Mouse (Mus musculus) forebrain, embryonic 10.5 days (tissue): ENCODE measurements around the gene Asrgl1. TPM values are rescaled to one million over a fixed set of nuclear protein-coding genes. Genes with fewer than 3 reads are reported as not detected.
"Not testable (repeated sequence)": the region's sequence is repeated elsewhere in the genome, so short reads cannot be mapped to it uniquely, and the experiment has no call there.

ENCODE experiments used
- DNase-seq: peaks from one replicate; pipeline ENCODE4 v3.0.0-alpha.2; 2017; ENCODE audit warnings: low spot score; ENCODE audit errors: extremely low spot score
- H3K27ac ChIP-seq: fragments of 300-500 bp; sonication (generic); 2 replicates; pipeline ENCODE4 v1.5.1; 2016; ENCODE audit warnings: mild to moderate bottlenecking
- H3K27me3 ChIP-seq: fragments of 300-500 bp; sonication (generic); 2 replicates; pipeline ENCODE4 v1.6.1; 2016; ENCODE audit warnings: mild to moderate bottlenecking; ENCODE audit not compliant: poor library complexity, severe bottlenecking
- H3K36me3 ChIP-seq: fragments of 300-500 bp; sonication (generic); replicated peaks from 2 replicates; pipeline ENCODE4 v1.6.1; 2016; ENCODE audit warnings: mild to moderate bottlenecking, moderate library complexity
- H3K4me1 ChIP-seq: fragments of 300-500 bp; sonication (generic); 2 replicates; pipeline ENCODE4 v1.6.1; 2016
- H3K4me3 ChIP-seq: fragments of 300-500 bp; sonication (generic); 2 replicates; pipeline ENCODE4 v1.5.1; 2016; ENCODE audit warnings: mild to moderate bottlenecking, moderate library complexity
- H3K9me3 ChIP-seq: fragments of 300-500 bp; sonication (generic); 2 replicates; pipeline ENCODE4 v1.6.1; 2016; ENCODE audit warnings: mild to moderate bottlenecking, moderate library complexity
- WGBS: fragments of 180-500 bp; shearing (Covaris S2); methylation state at CpG from one replicate; pipeline ENCODE4 v1.1.7; 2016; 5-methylcytosine and 5-hydroxymethylcytosine counted together
- polyA plus RNA-seq: library from polyadenylated mRNA; unstranded; fragments of >200 nt; fragmentation: Nextera tagmentation; extraction: Ambion mirVana; gene quantifications from 2 replicates; pipeline ENCODE4 v1.2.1, GENCODE M21; 2016

Asrgl1 gene
- 17.8 and 25.5 TPM in 2 replicates for polyA plus RNA-seq

DNA sequence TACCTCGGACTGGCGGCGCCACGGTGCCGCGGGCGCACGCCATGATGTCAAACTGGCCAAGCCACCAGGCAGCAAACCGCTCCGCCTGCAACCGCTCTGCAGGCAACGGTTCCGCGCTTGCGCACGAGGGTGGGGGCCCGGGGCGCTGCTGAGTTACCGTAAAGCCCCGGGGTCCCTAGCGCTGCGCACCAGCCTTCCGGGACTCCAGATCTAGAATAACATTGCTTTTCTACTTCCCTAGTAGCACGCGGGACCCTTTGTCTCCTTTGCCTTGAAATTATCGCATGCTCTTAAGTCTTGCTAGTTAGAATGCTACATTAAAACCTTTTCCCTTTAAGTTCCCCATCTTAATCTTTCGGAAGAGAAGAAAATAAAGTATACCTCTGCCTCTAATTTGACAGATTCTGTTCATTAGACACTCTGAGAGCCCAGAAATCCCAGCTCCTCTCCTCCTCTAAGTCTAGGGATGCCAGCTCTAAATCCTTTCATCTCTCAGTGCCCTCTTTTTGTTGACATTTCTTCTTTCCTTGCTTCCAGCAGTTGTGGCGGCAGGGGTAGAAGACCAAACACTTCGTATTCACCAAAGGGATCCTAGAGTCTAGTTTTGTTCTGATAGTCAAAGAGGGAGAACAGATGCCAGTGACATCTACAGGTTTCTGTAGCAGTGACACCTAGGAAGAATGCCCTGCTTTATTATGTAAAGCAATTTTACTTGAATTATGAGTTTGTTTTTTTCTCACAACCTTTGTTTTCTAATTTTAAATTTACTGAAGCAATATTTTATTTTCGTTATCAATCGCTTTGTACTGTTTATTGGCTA lies at the start of gene Asrgl1:
Gene Asrgl1 (minus strand): TSS at position 125 of the 820 bp plus-strand sequence.
- Histone ChIP-seq H3K27ac (peak within 1 kb of the TSS; percentile 88), H3K36me3 (peaks cover 5% of the 10 kb centered on the region), H3K27me3 (no peaks in the 10 kb centered on the region), H3K4me1 (peaks cover 25% of the 10 kb centered on the region), H3K9me3 (no peaks in the 10 kb centered on the region), H3K4me3 (peak within 1 kb of the TSS; percentile 80)
- WGBS: 12% methylated on average over 31 of the region's 31 CpGs
- peak; percentile 87 for DNase-seq

DNA sequence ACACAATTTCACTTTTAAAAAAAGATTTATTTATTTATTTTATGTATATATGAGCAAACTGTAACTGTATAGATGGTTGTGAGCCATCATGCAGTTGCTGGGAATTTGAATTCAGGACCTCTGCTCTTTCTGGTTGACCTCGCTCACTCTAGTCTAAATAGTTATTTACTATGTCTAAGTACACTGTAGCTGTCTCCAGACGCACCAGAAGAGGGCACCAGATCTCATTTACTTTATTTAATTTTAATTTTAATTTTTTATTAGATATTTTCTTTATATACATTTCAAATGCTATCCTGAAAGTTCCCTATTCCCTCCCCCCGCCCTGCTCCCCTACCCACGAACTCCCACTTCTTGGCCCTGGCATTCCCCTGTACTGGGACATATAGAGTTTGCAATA lies 10.8 kb upstream of the Asrgl1 start:
- Histone ChIP-seq H3K9me3 (no peaks in the 10 kb centered on the region), H3K27me3 (no peaks in the 10 kb centered on the region), H3K36me3 (no peaks in the 10 kb centered on the region), H3K4me3 (no peak overlapping the region), H3K27ac (no peak overlapping the region), H3K4me1 (peaks cover 17% of the 10 kb centered on the region)
- DNase-seq: no peak
- 76% methylated on average over 4 of the region's 4 CpGs for WGBS

DNA sequence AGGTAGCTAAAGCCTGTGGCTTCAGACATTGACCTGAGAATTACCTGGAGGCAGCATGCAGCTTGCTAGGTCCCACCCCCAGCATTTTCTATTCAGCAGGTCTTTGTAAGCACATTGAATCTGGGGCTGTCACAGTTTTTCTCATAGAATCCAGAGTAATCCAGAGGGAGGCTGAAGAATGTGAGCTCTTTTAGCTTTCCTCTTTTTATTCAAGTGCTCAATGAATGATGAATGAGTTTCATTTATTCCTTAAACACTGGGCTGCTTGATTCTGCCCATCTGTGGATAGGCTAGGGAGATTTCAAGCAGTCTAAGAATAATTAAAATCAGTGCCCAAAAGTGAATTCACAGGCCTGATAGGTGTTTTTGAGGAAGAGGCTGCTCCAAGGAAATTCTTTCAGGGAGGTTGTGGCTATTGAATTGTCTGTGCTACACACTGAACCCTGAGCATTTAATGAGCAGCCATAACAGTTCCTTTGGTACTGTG lies 8.2 kb upstream of the Asrgl1 start:
- H3K4me3 ChIP-seq: no peak overlapping the region
- H3K27ac ChIP-seq: peak overlapping the region; percentile 44
- no peak for DNase-seq
- H3K36me3 ChIP-seq: no peaks in the 10 kb centered on the region
- H3K9me3 ChIP-seq: no peaks in the 10 kb centered on the region
- H3K4me1 ChIP-seq: peaks cover 17% of the 10 kb centered on the region
- no peaks in the 10 kb centered on the region for H3K27me3 ChIP-seq

DNA sequence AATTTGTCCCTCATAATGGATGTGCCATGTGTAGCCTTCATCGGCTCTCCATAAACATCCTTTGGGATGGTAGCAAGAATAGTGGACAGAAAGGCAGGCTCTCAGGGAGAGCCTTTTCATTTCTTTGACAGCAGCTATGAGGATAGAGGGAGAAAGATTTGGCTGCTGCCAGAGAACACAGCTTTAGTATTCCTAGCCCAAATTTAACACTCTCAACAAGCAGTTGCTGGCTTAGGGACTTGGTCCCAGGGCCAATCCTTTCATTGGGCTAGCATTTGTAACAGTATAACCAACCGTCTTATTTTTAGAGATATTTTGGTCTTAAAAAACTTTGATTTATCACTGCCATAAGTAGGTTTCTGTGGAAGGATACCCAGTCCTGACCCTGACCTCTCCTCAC lies 7.8 kb upstream of the Asrgl1 start:
- 85% methylated on average over 2 of the region's 2 CpGs for WGBS
- no peaks in the 10 kb centered on the region for H3K9me3 ChIP-seq
- no peaks in the 10 kb centered on the region for H3K36me3 ChIP-seq
- peaks cover 17% of the 10 kb centered on the region for H3K4me1 ChIP-seq
- no peak overlapping the region for H3K4me3 ChIP-seq
- H3K27me3 ChIP-seq: no peaks in the 10 kb centered on the region
- DNase-seq: no peak
- H3K27ac ChIP-seq: peak overlapping the region; percentile 44

DNA sequence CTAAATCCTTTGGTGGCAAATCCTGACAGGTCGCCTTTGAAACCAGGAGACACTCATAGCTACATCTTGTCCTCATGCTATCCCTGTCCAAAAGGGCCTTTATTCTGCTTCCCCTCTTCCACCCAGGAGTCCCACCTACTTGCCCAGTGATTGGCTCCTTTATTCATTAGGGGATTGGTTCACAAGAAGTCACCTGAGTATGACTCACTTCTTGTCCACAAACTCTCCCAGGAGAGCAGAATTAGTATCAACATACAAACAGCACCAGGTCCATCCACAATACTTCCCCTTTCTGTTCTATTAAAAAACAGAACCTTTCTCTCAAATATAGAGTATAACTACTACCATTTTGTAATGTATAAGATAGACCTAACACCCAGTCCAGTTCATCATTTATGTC lies 4.9 kb upstream of the Asrgl1 start:
- not testable (repeated sequence) for H3K4me3 ChIP-seq, DNase-seq, H3K9me3 ChIP-seq, H3K36me3 ChIP-seq, H3K27ac ChIP-seq, H3K27me3 ChIP-seq
- WGBS: 68% methylated on average over 1 of the region's 1 CpGs
- H3K4me1 ChIP-seq: peaks cover 23% of the 10 kb centered on the region

- Histone ChIP-seq H3K27me3 (no peaks in the 10 kb centered on the region), H3K4me3 (no peak overlapping the region), H3K36me3 (peaks cover 5% of the 10 kb centered on the region), H3K9me3 (no peaks in the 10 kb centered on the region), H3K27ac (no peak overlapping the region), H3K4me1 (peaks cover 25% of the 10 kb centered on the region)
- no peak for DNase-seq
- WGBS: 93% methylated on average over 1 of the region's 1 CpGs
Measured at GRCm38 (mm10) chr19:9137159-9137558, 1.7 kb upstream of the Asrgl1 start.

DNA sequence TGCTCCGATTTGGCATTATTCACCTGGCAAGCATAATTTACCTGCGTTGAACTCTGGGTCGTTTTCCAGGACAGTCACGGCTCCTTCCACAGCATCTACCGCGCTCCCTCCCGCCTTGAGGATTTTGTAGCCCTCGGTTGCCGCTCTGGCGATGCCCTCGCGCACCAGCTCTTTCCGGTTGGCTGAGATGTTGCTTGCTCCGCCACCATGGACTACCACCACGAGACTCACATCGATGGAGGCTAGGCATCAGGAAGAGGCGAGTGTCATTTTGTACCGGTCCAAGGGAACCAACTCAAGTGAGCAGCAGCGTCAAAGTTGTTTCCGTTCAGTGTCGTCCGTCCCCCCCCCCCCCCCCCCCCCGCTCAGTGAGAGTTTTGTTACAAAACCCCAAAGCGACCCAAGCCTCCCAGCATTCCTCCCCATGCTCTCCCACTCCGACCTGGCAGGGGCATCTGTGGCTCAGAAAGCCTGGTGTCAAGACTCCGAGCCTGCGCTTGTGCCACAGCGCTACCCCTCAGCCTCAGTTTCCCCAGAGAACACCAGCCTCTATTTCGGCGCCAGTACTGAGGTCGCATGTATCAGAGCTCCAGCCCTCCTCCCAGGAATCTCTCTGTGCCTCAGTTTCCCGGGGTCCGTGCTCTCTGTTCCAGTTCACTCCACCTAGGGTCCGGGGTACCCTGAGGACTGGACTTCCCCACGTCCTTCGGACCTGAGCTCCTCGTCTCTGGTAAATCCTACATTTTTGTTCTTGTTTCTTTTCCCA lies 507 bp downstream of the Asrgl1 start:
- peak; percentile 41 for DNase-seq
- Histone ChIP-seq H3K27me3 (no peaks in the 10 kb centered on the region), H3K27ac (peak overlapping the region; percentile 88), H3K36me3 (peaks cover 5% of the 10 kb centered on the region), H3K4me3 (peak overlapping the region; percentile 80), H3K9me3 (no peaks in the 10 kb centered on the region), H3K4me1 (peaks cover 25% of the 10 kb centered on the region)
- 2% methylated on average over 34 of the region's 37 CpGs for WGBS

GRCm38 (mm10) chr19:9129996-9130395 lies 5.4 kb downstream of the Asrgl1 start:
- Histone ChIP-seq H3K27me3 (no peaks in the 10 kb centered on the region), H3K9me3 (no peaks in the 10 kb centered on the region), H3K4me3 (no peak overlapping the region), H3K36me3 (peaks cover 24% of the 10 kb centered on the region), H3K4me1 (peaks cover 19% of the 10 kb centered on the region), H3K27ac (no peak overlapping the region)
- 90% methylated on average over 1 of the region's 1 CpGs for WGBS
- DNase-seq: no peak

DNA sequence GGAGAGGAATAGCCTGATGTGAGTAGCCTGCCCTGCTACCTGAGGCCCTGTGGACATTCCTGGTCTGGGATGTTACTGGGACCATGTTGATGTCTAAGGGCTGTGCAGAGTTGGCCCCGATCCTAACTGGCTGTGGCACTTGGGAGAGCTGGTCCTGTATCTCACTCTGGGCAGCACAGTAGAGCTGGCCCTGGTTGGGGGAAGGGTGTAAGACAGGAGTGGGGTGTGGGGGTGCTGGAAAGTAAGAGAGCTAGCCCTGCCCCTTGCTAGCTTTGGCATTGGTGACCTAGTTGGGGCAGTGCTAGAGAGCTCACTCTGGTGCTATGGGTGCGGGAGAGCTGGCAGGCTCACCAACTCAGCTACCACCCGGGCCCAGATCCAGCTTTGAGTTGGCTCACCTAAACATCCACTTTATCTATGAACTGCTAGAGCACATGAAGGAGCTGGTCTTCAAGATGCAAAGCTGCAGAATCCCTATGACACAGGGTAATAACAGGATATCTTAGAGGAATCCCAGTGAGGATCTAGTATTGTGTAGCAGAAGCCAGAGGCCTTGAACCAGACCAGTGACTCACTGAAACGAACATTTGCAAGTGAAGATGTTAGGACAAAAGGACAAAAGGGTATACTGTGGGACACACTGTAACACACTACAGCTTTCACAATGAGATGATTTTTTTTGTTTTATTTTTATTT lies 6.8 kb downstream of the Asrgl1 start:
- peak; percentile 10 for DNase-seq
- Histone ChIP-seq H3K4me1 (peaks cover 7% of the 10 kb centered on the region; the same call in 1 of the 2 replicates), H3K36me3 (peaks cover 24% of the 10 kb centered on the region), H3K4me3 (no peak overlapping the region), H3K27ac (no peak overlapping the region), H3K9me3 (peaks cover 3% of the 10 kb centered on the region; the same call in 1 of the 2 replicates), H3K27me3 (no peaks in the 10 kb centered on the region)
- 91% methylated on average over 4 of the region's 4 CpGs for WGBS

- H3K27ac ChIP-seq, H3K27me3 ChIP-seq, H3K4me3 ChIP-seq, H3K9me3 ChIP-seq, DNase-seq, H3K4me1 ChIP-seq: not testable (repeated sequence)
- WGBS: 94% methylated on average over 2 of the region's 2 CpGs
- peaks cover 16% of the 10 kb centered on the region for H3K36me3 ChIP-seq
Measured at GRCm38 (mm10) chr19:9123986-9124385, 11.4 kb downstream of the Asrgl1 start.

- Histone ChIP-seq H3K36me3 (peaks cover 10% of the 10 kb centered on the region), H3K4me1 (no peaks in the 10 kb centered on the region), H3K27ac (no peak overlapping the region), H3K27me3 (no peaks in the 10 kb centered on the region), H3K4me3 (no peak overlapping the region), H3K9me3 (peaks cover 3% of the 10 kb centered on the region; the same call in 1 of the 2 replicates)
- no peak for DNase-seq
- WGBS: 93% methylated on average over 1 of the region's 1 CpGs
Measured at GRCm38 (mm10) chr19:9122390-9122789, 13.0 kb downstream of the Asrgl1 start.

GRCm38 (mm10) chr19:9119655-9120425 lies 15.6 kb downstream of the Asrgl1 start:
- H3K4me3 ChIP-seq: no peak overlapping the region
- DNase-seq: no peak
- no peak overlapping the region for H3K27ac ChIP-seq
- H3K9me3 ChIP-seq: peaks cover 3% of the 10 kb centered on the region; the same call in 1 of the 2 replicates
- no peaks in the 10 kb centered on the region for H3K4me1 ChIP-seq
- H3K27me3 ChIP-seq: no peaks in the 10 kb centered on the region
- H3K36me3 ChIP-seq: peaks cover 12% of the 10 kb centered on the region
- WGBS: 91% methylated on average over 3 of the region's 3 CpGs
